Mouse (Mus musculus) thymus, adult 18-20 months (tissue): ENCODE measurements around the gene Sbp.
"Not testable (repeated sequence)": the region's sequence is repeated elsewhere in the genome, so short reads cannot be mapped to it uniquely, and the experiment has no call there.

Source experiments
- DNase-seq, 2 experiments: peaks; one replicate each; pipeline ENCODE4 v3.0.0; 2022; ENCODE audit warnings: mixed read lengths in 2 of 2

Gene Sbp

GRCm38 (mm10) chr17:23941372-23941771 lies at the start of gene Sbp:
Gene Sbp, plus strand, starts transcription at chr17:23941672.
- DNase-seq: no peak

- not testable (repeated sequence) for DNase-seq
These were observed 24.3 kb upstream of the Sbp start, which contains the start of gene Dcpp3 for GRCm38 (mm10) chr17:23917158-23917557. Gene Dcpp3, plus strand, starts transcription at chr17:23917458.

- peak; percentile 80 to 84 for DNase-seq
These were observed 16.9 kb upstream of the Sbp start for GRCm38 (mm10) chr17:23924531-23925007.

- peak; percentile 7 to 33 for DNase-seq
These were observed 16.4 kb upstream of the Sbp start for GRCm38 (mm10) chr17:23925090-23925493.

- no peak for DNase-seq
These were observed 10.3 kb upstream of the Sbp start for GRCm38 (mm10) chr17:23931157-23931556.

GRCm38 (mm10) chr17:23947486-23947885 lies 6.0 kb downstream of the Sbp start:
- DNase-seq: not testable (repeated sequence)

- DNase-seq: no peak
These were observed 7.6 kb downstream of the Sbp start for GRCm38 (mm10) chr17:23949068-23949467.

GRCm38 (mm10) chr17:23950828-23951227 lies 9.4 kb downstream of the Sbp start:
- not testable (repeated sequence) for DNase-seq

GRCm38 (mm10) chr17:23955174-23955573 lies 13.7 kb downstream of the Sbp start, which contains the start of gene Sbpl:
Gene Sbpl, minus strand, starts transcription at chr17:23955274.
- DNase-seq: no peak

GRCm38 (mm10) chr17:23960084-23960738 lies 18.7 kb downstream of the Sbp start:
- peak; percentile 32 to 36 for DNase-seq

GRCm38 (mm10) chr17:23961573-23962122 lies 20.2 kb downstream of the Sbp start:
- no peak for DNase-seq

GRCm38 (mm10) chr17:23965805-23966425 lies 24.4 kb downstream of the Sbp start:
- DNase-seq: no peak

GRCm38 (mm10) chr17:23966658-23967401 lies 25.4 kb downstream of the Sbp start:
- no peak for DNase-seq

GRCm38 (mm10) chr17:23968780-23969179 lies 27.3 kb downstream of the Sbp start:
- DNase-seq: no peak

- DNase-seq: peak; percentile 24 to 35
These were observed 27.8 kb downstream of the Sbp start for GRCm38 (mm10) chr17:23969231-23969630.

GRCm38 (mm10) chr17:23971315-23971714 lies 29.8 kb downstream of the Sbp start:
- DNase-seq: no peak

GRCm38 (mm10) chr17:23976665-23977064 lies 35.2 kb downstream of the Sbp start:
- DNase-seq: no peak

- DNase-seq: no peak
These were observed 38.0 kb downstream of the Sbp start for GRCm38 (mm10) chr17:23979471-23979870.

- DNase-seq: no peak
These were observed 38.9 kb downstream of the Sbp start, which contains the start of gene Prss30 for GRCm38 (mm10) chr17:23980297-23980909. Gene Prss30, minus strand, starts transcription at chr17:23980566.

- no peak for DNase-seq
These were observed 41.4 kb downstream of the Sbp start for GRCm38 (mm10) chr17:23982912-23983311.

GRCm38 (mm10) chr17:23984989-23985388 lies 43.5 kb downstream of the Sbp start:
- no peak for DNase-seq

GRCm38 (mm10) chr17:23989802-23990201 lies 48.3 kb downstream of the Sbp start:
- DNase-seq: no peak
